Mouse (Mus musculus) heart, embryonic 10.5 days (tissue): Measurements from ENCODE around the gene Defa32. TPM values are rescaled to one million over a fixed set of nuclear protein-coding genes. Genes with fewer than 3 reads are reported as not detected.
"Not testable (repeated sequence)": the region's sequence is repeated elsewhere in the genome, so short reads cannot be mapped to it uniquely, and the experiment has no call there.

Experiments used
- DNase-seq: peaks from one replicate; pipeline ENCODE4 v3.0.0-alpha.2; 2017; ENCODE audit warnings: low spot score
- H3K27ac ChIP-seq: fragments of 300-500 bp; sonication (generic); 2 replicates; pipeline ENCODE4 v1.5.1; 2016; ENCODE audit warnings: mild to moderate bottlenecking
- H3K27me3 ChIP-seq: fragments of 300-500 bp; sonication (generic); 2 replicates; pipeline ENCODE4 v1.6.1; 2016; ENCODE audit warnings: mild to moderate bottlenecking; ENCODE audit not compliant: poor library complexity, insufficient read depth, severe bottlenecking
- H3K36me3 ChIP-seq: fragments of 300-500 bp; sonication (generic); 2 replicates; pipeline ENCODE4 v1.6.1; 2016; ENCODE audit warnings: mild to moderate bottlenecking, moderate library complexity
- H3K4me1 ChIP-seq: fragments of 300-500 bp; sonication (generic); 2 replicates; pipeline ENCODE4 v1.6.1; 2016; ENCODE audit warnings: mild to moderate bottlenecking
- H3K4me3 ChIP-seq: fragments of 300-500 bp; sonication (generic); 2 replicates; pipeline ENCODE4 v1.5.1; 2016; ENCODE audit warnings: mild to moderate bottlenecking, moderate library complexity
- H3K9me3 ChIP-seq: fragments of 300-500 bp; sonication (generic); 2 replicates; pipeline ENCODE4 v1.6.1; 2016; ENCODE audit warnings: mild to moderate bottlenecking, moderate library complexity
- WGBS: fragments of 180-500 bp; shearing (Covaris S2); methylation state at CpG from one replicate; pipeline ENCODE4 v1.1.7; 2016; 5-methylcytosine and 5-hydroxymethylcytosine counted together
- polyA plus RNA-seq: library from polyadenylated mRNA; unstranded; fragments of >200 nt; fragmentation: Nextera tagmentation; extraction: Ambion mirVana; gene quantifications from 2 replicates; pipeline ENCODE4 v1.2.1, GENCODE M21; 2016

Defa32 gene
- polyA plus RNA-seq: not detected in 2 replicates

- H3K27me3 ChIP-seq, H3K4me1 ChIP-seq, H3K9me3 ChIP-seq, H3K4me3 ChIP-seq, H3K36me3 ChIP-seq, DNase-seq, H3K27ac ChIP-seq: not testable (repeated sequence)
- no CpG with 5 or more reads among the region's 2 CpGs for WGBS
Measured at GRCm38 (mm10) chr8:21528732-21529131, at the start of gene Defa32. TSS of gene Defa32 (plus strand) at chr8:21529032.

GRCm38 (mm10) chr8:21508958-21509357, 19.9 kb upstream of the Defa32 start, which contains the start of gene Defa20:
TSS of gene Defa20 (plus strand) at chr8:21509258.
- not testable (repeated sequence) for H3K4me1 ChIP-seq
- no CpG with 5 or more reads among the region's 2 CpGs for WGBS

GRCm38 (mm10) chr8:21565086-21565485, 36.3 kb downstream of the Defa32 start, which contains the start of gene Defa37:
TSS of gene Defa37 (plus strand) at chr8:21565386.
- WGBS: no CpG with 5 or more reads among the region's 1 CpGs
- not testable (repeated sequence) for H3K4me3 ChIP-seq, H3K27me3 ChIP-seq, H3K27ac ChIP-seq, H3K4me1 ChIP-seq, H3K9me3 ChIP-seq, DNase-seq, H3K36me3 ChIP-seq

More at GRCm38 (mm10) chr8:21508958-21509357, 19.9 kb upstream of the Defa32 start, which contains the start of gene Defa20:
- not testable (repeated sequence) for H3K36me3 ChIP-seq, H3K9me3 ChIP-seq, H3K27me3 ChIP-seq, DNase-seq, H3K27ac ChIP-seq, H3K4me3 ChIP-seq

Other genes starting within 250 kb of the Defa32 start
- not detected in 2 replicates for gene Defa27, start 213.5 kb upstream of the Defa32 start, polyA plus RNA-seq
- gene Defa29, start 202.0 kb upstream of the Defa32 start, polyA plus RNA-seq: not detected in 2 replicates
- not detected in 2 replicates for gene Defa2, start 150.5 kb upstream of the Defa32 start, polyA plus RNA-seq
- not detected in 2 replicates for gene Defa33, start 137.2 kb upstream of the Defa32 start, polyA plus RNA-seq
- gene Defa36, start 101.6 kb upstream of the Defa32 start, polyA plus RNA-seq: not detected in 2 replicates
- not detected in 2 replicates for gene Gm7849, start 72.5 kb upstream of the Defa32 start, polyA plus RNA-seq
- not detected in 2 replicates for gene Defa20, start 19.8 kb upstream of the Defa32 start, polyA plus RNA-seq
- not detected in 2 replicates for gene Defa37, start 36.4 kb downstream of the Defa32 start, polyA plus RNA-seq
- not detected in 2 replicates for gene Defa28, start 54.0 kb downstream of the Defa32 start, polyA plus RNA-seq
- gene Gm7861, start 65.5 kb downstream of the Defa32 start, polyA plus RNA-seq: not detected in 2 replicates
- gene Defa26, start 89.2 kb downstream of the Defa32 start, polyA plus RNA-seq: not detected in 2 replicates
- gene Defa17, start 126.7 kb downstream of the Defa32 start, polyA plus RNA-seq: not detected in 2 replicates
- not detected in 2 replicates for gene Defa34, start 136.8 kb downstream of the Defa32 start, polyA plus RNA-seq
- gene AY761184, start 174.6 kb downstream of the Defa32 start, polyA plus RNA-seq: not detected in 2 replicates
- gene Defa24, start 205.5 kb downstream of the Defa32 start, polyA plus RNA-seq: not detected in 2 replicates